Mouse (Mus musculus) common myeloid progenitor, adult 5-6 weeks (primary cell): ENCODE data around the gene D7Ertd443e. TPM values are rescaled to one million over a fixed set of nuclear protein-coding genes. Genes with fewer than 3 reads are reported as not detected.

ENCODE experiments used
- ATAC-seq: replicated peaks from 2 replicates; pipeline ENCODE4 v1.8.0; 2016; ENCODE audit warnings: low read depth, mild to moderate bottlenecking, moderate TSS enrichment, inconsistent platforms; ENCODE audit not compliant: poor library complexity, severe bottlenecking
- total RNA-seq: library from RNA; stranded (forward); fragments of 200-1000, 187-1606 nt; gene quantifications from 2 replicates; pipeline ENCODE4 v1.2.3, GENCODE M21; 2017

D7Ertd443e gene
- total RNA-seq, result 0.32 and 0.39 TPM in 2 replicates

DNA sequence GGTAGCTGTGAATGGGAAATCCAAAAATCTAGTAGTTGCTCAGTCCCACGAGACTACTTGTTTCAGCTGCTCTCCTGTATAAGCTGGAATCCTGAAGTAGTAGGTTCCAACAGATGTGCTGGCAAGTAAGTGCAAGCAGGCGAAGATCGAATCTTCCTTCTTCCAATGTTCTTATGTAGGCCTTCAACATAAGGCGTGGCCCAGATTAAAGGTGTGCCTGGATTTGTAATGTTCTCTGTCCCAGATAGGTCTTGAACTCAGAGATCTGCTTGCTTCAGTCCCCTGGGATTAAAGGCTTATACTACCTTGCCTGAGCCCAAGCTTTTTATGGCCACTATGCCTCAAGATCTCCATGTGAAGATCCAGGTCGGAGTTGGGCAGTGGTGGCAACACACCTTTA lies at the start of gene D7Ertd443e:
D7Ertd443e (minus strand) TSS at position 101 of the 400 bp plus-strand sequence.
- no peak for ATAC-seq

DNA sequence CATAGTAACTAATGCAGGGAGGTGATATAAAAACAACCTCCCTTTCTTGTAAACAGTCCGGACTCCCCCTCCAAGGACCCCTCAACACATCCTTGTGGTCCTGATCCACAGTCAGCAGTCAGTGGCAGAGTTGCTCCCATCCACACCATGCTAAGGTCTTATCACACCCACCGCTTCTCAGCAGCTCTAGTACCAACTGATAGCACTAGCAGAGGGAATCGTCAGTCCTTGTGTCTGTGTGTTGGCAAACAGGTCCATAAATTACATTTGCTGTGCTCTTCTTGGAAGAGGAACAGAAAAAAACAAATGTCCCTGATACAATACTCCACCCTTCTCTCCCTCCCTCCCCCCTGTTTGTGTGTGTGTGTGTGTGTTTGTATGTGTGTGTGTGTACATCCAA lies 46.2 kb upstream of the D7Ertd443e start:
- ATAC-seq, result no peak

DNA sequence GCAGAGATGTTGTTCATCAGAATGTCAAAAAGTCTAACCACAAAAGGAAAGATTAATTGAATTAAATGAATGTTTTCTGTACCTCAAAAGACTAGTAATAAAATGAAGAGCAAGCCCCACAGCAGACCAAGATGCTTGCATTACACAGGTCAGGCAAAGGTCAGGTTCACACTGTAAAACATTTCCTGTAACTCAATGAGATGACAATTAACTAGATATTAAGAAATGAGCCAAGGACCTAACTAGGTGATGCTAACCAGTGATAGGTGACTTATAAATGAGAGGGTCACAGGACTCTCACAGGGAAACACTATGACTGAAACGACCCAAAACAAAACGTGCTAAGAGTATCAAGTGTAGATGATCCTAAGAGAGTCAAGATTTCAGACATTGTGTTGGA lies 43.2 kb upstream of the D7Ertd443e start:
- no peak for ATAC-seq

DNA sequence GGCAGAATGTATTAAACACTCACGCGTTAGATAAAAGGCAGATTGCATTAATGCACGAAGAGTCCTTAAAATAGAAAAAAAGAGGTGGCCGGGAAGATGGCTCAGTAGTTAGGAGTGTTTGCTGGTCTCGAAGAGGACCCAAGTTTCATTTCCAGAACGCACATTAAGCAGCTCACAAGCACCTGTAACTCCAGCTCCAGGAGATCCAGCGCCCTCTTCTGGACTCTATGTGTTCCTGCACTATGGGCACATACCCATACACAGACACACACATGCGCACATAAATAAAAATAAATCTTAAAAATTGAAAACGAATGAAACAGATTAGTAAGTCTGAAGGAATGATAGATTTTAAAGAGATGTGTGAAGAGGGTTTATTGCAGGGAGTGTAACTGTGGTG lies 29.6 kb upstream of the D7Ertd443e start:
- ATAC-seq, result no peak

DNA sequence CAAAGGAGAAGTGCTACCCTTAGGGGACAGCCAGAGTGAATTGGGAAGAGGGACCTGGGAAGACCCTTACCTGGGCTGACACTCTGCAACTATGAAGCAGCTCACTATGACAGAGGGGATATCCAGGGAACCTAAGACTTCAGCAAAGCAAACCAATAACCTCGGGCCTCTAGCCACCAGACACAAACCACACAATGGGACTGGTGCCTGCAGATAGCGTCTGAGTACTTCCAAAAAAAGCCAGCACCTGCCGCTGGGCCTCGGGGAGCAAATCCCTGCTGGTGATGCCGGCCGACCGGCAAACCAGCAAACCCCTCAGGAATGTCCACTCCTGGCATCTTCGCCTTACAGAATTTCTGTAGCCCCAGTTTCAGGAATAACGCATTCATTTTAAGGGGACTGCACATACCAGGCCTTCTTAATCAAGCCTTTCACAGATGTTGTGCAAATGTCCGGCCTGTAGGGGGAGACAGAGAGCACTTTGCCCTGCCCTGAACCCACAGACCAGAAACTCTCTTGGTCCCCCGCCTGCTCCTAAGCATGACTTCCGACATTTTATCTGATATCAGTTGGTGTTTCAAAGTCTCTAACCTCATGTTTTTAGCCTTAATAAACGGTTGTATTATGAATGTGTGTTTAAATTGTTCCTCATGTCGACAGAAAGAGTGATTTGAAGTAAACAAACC lies 28.7 kb upstream of the D7Ertd443e start:
- peak; percentile 92 for ATAC-seq

DNA sequence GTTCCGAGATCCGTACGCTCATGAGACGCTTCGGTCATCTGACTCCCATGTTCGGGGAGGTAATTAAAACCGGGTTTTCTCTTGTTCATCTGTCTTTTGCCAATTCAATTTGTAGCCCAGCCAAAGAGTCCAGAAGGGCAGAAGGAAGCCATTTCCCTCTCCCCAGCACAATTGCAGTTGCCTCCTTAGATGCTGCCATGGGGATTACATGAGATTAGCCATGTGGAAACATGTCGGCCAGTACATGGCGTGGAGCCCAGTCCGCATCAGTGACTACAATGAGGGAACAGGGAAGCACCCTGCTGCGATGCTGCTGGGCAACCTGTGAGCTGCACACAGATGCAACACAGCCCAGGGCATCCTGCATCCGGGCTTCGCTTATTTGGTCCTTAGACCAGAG lies 23.2 kb upstream of the D7Ertd443e start:
- no peak for ATAC-seq

DNA sequence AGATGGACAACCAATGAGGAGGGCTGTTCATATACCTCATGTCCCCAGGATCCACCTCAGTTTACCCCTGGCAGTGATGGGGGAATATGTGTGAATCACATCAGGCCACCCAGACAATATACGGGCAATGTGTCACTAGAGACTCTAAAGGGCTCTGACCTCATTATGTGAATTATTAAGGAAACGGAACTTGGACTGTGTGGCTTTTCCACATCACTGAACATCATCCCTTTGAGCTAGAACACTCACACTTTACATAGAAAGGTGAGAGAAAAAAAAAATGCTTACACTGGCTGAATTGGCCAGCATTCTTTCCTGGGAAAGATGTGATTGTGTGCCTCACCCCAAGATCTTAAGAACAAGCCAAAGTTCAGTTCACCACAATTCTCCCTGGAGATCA lies 15.3 kb upstream of the D7Ertd443e start:
- ATAC-seq, result no peak

DNA sequence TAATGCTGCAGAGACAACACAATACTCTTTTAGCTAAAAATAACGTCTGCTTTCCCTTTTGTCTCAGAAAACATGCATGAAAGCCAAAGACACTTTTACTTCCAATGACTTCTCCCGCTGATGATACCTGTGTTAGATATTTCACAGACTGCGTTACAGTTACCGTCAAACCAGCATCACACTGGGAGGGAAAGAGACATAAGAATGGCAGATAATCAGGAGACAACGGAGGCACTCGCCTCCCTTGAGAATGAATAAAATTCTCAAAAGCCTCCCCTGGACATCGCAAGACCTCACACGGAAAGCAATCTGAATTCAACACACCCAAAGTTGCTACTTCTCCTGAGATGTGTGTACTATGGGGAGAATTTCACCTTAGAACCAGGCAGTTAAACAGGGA lies 11.3 kb upstream of the D7Ertd443e start:
- no peak for ATAC-seq

DNA sequence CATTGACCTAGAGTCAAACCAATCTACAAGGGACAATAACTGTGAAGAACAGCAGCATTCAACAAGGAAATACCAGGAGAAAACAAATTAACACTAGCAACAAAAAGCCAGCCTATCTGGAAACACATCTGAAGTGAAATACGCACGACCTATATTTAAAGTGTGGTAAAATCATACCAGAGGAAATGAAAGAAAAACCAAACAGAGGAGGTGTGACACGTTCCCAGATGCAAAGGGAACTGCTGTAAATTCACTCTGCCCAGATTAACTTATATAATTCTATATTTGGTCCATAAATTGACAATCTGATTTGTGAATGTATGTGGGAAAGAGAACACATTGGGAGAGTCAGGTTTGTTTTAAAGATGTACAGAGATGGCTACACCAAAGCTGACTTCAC lies 2.7 kb downstream of the D7Ertd443e start:
- ATAC-seq, result no peak

DNA sequence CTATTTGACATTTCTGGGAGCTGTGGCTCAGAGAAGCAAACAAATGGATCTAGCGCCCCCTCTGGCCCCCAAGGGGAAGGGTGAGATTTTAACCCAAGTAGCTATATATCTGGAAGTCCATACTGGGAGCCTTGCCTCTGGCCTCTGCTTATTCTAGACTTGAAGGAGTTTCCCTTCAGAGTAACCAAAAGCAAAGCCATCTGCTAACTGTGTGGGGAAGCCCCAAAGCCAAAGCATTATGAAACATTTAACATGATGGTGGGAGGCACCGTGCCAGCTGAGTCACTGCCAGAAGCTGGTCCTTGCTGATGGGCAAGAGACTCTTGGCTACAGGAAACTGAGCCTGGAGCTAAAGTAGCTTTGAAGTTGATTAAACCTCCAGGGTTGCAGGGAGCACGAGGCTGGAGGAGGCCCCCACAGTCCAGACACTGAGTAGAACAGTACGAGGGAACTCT lies 4.0 kb downstream of the D7Ertd443e start:
- peak; percentile 90 for ATAC-seq

DNA sequence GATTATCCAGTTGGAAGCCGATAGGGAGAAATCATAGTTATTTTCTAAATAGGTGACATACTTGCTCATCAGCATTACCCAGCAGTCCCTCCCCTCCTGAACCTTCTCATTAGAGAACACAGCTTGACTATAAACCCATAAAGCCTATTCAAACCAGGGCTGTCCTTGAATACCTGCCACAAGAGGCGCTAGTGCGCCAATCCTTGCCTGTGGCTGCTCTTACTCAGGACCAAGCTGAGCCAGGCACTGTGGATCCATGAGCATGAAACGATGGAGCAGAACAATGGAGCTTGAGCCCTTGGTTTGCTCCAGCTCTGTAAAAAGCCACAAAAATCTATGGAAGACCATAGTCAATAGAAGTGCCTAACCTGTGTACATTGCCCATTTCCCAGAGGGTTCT lies 7.2 kb downstream of the D7Ertd443e start:
- peak; percentile 74 for ATAC-seq

DNA sequence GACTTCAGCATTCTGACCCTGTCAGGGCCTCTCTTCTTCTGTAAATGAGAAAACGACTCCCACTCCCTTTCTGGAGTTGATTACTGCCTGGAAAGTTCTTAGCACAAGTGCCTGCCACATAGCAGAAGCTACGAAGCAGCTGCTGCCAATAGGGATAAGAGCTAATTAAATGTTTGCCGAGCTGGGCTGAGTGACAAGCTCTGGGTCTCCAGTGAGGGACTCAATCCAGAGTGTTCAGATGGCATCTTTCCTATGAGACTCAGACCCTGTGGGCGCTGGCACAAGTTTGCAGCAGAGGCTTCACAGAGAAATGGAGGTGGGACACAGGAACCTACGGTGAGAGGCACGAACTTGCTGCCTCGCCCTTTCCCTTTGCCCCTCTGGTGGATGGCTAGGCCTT lies 8.7 kb downstream of the D7Ertd443e start:
- no peak for ATAC-seq

DNA sequence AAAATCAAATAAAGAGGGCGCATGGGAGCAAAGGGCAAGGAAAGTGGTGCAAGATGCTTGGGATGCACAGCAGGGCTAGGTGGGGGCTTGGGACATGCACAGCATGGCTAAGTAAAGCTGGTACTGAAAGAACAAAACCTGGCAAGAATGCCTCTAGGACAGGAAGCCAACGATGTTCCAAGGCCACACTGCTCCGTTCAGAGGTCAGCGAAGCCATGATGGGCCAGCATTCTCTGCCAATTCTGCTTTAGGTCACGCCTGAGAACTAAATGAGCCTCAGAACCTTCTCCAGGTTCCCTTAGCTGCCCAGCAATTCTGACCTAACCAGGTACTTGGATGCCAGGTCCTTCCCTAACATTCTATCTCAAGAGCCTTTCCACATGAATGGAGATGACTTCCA lies 13.2 kb downstream of the D7Ertd443e start:
- ATAC-seq, result no peak

DNA sequence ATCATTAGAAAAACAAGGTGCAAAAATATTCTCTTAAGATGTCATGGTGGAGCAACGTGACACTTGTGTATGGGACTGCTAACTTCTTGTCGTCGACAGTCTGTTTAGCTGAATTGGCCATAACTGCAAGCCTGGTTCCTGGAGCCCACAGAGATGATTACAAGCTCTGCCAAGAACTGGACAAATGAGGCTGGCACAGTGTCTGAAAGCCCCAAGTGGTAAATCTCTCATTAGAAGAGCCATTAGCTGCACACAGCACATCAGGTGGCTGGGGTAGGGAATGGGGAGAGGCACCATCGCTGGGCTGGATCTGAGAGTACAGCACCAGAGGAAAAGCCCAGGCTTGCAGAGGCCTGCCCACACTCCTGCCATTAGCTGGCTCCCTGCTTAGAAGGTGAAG lies 16.2 kb downstream of the D7Ertd443e start:
- ATAC-seq, result no peak

DNA sequence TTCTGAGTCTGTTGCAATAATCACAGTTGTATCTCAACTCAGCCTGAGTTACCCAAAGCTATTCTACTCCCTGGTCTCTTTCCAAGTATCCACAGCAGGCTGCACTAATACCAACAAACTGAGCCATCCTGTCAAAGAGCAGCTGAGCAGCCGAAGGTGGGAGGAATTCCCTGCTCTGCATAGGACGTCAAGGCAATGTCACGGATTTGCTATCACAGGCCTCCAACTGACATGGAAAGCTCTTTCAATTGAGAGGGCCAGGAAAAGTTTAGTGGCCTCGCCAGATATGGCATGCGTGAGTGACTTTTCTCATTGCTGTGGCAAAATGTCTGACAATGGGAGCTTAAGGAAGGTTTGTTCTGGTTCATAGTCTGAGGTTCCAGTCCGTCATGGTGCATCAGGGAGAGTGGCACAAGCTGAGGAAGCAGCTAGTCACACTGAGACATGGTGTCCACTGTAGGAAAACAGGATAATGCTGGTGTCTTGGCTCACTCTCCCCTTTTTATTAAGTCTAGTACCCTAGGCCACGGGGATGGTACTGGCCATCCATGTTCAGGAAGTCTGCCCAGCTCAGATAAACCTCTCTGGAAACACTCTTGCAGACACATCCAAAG lies 23.1 kb downstream of the D7Ertd443e start:
- ATAC-seq, result no peak

DNA sequence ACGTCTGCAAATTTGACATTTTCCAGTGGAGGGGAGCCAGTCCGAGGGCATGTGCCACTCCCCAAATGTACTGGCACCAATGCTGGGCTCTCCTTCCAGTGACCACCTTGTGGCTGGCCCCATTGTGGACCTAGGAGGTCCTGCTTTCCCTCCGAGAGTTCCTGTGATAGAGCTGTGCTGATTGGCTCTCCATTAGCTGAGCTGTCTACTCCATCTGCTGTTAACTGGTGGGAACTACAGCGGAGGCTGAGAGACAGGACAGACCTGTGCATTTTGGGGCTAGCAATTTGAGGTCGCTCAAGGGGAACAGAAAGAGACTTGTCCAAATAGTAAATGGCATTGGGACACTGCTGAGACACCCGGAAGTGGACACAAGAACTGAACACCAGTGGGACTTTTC lies 36.6 kb downstream of the D7Ertd443e start:
- peak; percentile 96 for ATAC-seq

DNA sequence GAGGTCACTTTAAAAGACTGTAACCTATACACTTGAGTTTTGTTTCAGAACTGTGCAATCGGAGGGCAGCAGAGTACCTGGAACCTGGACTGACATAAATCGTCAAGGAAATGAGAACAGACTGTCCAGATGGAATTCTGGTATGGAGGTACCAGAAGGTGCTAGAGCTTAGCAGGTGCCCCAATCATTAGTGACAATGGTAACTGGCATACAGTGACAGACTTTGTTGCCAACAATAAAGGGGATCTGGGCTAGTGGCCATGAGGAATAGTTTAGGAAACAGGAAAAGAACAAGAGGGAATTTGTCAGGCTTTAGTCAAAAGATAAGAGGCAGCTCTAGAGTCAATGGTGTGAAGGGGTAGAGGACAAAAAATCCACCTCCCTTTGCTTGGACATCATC lies 43.3 kb downstream of the D7Ertd443e start:
- no peak for ATAC-seq

DNA sequence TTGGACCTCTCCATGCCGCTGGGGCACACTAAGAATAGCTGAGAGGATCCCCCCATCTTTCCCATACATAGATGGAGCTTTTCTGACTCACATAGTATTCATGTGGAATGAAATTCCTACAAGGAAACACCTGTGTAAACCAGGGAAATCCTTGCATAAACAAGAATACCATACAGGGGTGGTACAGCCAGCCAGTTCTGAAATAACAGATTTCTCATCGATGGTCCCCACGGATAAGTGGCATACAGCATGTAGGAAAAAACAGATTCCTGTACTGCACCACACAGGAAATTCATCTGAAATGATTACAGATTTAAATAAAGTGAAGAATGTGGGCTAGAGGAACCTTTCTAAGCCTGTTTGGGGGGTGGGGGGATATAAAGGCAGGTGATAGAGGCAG lies 49.5 kb downstream of the D7Ertd443e start:
- ATAC-seq, result no peak

DNA sequence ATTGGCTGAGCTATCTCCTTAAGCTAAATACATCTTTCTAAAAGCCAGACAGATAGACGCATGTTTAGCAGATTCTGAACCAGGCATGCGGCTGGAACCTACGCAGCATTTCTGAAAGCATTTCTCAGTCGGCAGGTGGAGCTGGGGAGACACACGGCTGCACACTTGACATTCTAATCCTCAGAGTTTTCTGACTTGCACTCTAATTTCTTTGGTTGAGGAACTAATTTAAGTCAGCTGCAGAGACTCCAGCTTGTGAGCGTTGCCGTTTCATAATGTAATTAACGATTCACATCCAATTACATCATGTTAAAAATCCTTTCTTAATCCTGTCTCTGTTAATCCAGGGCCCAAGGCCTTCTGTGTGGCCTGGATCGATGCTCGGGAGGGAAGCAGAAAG lies 64.5 kb downstream of the D7Ertd443e start:
- ATAC-seq, result no peak

DNA sequence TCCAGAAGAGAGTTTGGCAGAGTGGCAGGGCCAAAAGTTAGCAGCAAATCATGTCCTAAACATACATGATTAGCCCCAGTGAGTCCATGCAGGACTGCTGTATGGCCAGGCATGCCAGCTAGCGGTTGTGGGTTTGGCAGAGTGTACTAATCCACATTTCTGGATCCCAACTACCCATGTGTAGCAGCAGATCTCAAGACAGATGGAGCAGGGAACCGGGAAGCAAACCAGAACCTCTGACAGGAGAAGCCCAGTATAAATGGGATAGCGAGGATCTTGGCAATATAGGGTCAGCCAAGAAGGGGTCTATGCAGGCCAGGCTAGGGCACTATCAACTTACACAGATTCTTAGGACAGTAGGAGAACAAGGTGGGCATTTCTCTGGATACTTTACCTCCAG lies 83.4 kb downstream of the D7Ertd443e start:
- ATAC-seq, result no peak

DNA sequence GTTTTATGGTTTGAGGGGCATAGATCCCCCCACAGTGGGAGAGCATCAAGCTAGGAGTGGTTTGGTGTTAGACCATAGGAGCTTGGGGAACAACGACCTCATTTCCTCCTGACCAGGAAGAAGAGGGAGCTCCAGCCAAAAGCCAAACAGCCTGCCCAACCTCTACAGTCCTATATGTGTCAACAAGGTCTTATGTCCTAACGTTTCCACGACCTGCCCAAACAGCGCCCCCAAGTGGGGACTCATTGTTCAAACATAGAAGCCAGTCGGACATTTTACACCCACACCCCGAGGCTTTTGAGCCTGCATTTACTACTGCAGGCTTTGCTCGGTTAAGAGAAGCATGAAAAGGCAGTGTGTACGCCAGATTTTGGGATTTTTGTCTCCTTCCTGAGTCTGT lies 84.2 kb downstream of the D7Ertd443e start:
- peak; percentile 42; the same call in 1 of the 2 replicates for ATAC-seq

DNA sequence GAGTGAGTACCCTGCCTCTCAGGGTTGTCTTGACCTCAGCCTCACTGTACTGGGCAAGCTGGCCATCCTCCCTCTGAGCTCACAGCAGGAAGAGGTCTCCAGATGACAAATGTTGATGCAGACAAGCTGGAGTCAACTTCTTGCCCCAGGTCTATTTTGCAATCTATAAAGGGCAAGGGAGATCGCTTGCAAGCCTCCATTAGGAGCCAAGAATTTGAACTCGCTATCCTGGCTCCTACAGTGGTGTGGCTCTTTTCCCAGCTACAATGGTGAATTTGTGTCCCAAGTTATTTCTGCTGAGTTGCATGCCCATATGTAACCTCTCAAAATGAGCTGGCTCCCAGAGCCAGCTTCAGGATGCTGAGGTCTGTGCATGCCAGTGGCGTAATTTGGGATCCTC lies 92.7 kb downstream of the D7Ertd443e start:
- no peak for ATAC-seq
